Mouse (Mus musculus): ENCODE data around the gene Chaf1a. TPM values are rescaled to one million over a fixed set of nuclear protein-coding genes. Genes with fewer than 3 reads are reported as not detected.
"Not testable (repeated sequence)": the region's sequence is repeated elsewhere in the genome, so short reads cannot be mapped to it uniquely, and the experiment has no call there.

Gene Chaf1a
- polyA plus RNA-seq, 1 experiment from 2014 or later, result 22.0 TPM

- Histone ChIP-seq H3K4me2 (peak overlapping the region; percentile 78), H3K9ac (peak overlapping the region; percentile 78), H3K36me3 (peaks cover 37% of the 10 kb centered on the region), H3K4me3 (peak overlapping the region; percentile 77), H3K27me3 (replicated peaks) (no peaks in the 10 kb centered on the region), H3K4me1 (replicated peaks) (peaks cover 17% of the 10 kb centered on the region), H3K27ac (ENCODE audit: poor library complexity, severe bottlenecking) (peak overlapping the region; percentile 96), H3K9me3 (replicated peaks) (no peaks in the 10 kb centered on the region)
- ATAC-seq (ENCODE audit: insufficient number of reproducible peaks, low FRiP score), result peak; percentile 66
- WGBS, result 7% methylated on average over 22 of the region's 22 CpGs
These were observed 34.0 kb downstream of the Chaf1a start for GRCm38 (mm10) chr17:56074097-56074826.

DNA sequence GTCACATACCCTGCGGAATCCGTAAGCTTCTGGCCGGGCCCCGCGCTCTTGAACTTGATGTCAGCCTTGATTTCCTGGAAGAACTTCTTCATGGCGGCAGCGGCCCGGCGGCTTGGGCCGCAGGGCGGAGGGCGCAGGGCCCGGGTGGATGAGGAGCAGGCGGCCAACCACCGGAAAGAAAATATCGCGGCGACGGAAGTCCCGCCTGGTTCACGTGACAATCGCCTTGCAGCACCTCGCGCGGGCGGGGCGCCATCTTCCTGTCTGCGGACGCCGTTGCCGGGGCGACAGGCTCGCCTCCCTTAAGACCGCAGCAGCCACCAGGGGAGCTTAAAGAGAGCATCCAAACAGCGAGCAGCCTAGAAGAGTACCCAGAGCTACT lies 34.6 kb downstream of the Chaf1a start, which contains the start of gene Ubxn6:
Gene Ubxn6, minus strand, starts transcription at position 202 of the 382 bp plus-strand sequence.
- peak within 1 kb of the TSS; percentile 96 for H3K27ac ChIP-seq (ENCODE audit: poor library complexity, severe bottlenecking)
- WGBS, result under 1% methylated on average over 35 of the region's 35 CpGs
- H3K27me3 ChIP-seq (replicated peaks), result no peaks in the 10 kb centered on the region
- peaks cover 31% of the 10 kb centered on the region for H3K36me3 ChIP-seq
- ATAC-seq (ENCODE audit: insufficient number of reproducible peaks, low FRiP score), result peak; percentile 53
- peak within 1 kb of the TSS; percentile 78 for H3K4me2 ChIP-seq
- no peaks in the 10 kb centered on the region for H3K9me3 ChIP-seq (replicated peaks)
- H3K9ac ChIP-seq, result peak within 1 kb of the TSS; percentile 78
- H3K4me1 ChIP-seq (replicated peaks), result peaks cover 17% of the 10 kb centered on the region
- peak within 1 kb of the TSS; percentile 77 for H3K4me3 ChIP-seq

GRCm38 (mm10) chr17:56077523-56077922 lies 37.3 kb downstream of the Chaf1a start:
- no peak for ATAC-seq (ENCODE audit: insufficient number of reproducible peaks, low FRiP score)
- Histone ChIP-seq H3K27ac (ENCODE audit: poor library complexity, severe bottlenecking) (no peak overlapping the region), H3K4me2 (no peak overlapping the region), H3K9me3 (replicated peaks) (no peaks in the 10 kb centered on the region), H3K36me3 (peaks cover 12% of the 10 kb centered on the region), H3K4me3 (no peak overlapping the region), H3K9ac (no peak overlapping the region), H3K4me1 (replicated peaks) (peaks cover 36% of the 10 kb centered on the region), H3K27me3 (replicated peaks) (no peaks in the 10 kb centered on the region)
- WGBS, result 88% methylated on average over 5 of the region's 5 CpGs

DNA sequence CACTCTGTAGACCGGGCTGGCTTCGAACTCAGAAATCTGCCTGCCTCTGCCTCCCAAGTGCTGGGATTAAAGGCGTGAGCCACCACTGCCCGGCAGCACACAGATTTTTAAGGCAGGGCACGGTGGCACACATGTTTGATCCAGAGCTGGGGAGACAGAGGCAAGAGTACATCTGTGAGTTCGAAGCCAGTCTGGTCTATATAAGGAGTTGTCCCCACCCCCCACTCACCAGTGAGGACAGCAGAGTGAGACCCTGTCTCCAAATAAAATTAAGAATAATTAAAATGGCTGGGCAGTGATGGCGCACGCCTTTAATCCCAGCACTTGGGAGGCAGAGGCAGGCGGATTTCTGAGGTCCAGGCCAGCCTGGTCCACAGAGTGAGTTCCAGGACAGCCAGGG lies 38.1 kb downstream of the Chaf1a start:
- Histone ChIP-seq H3K36me3 (peaks cover 14% of the 10 kb centered on the region), H3K4me2 (peak overlapping the region; percentile 60), H3K4me1 (replicated peaks) (peaks cover 36% of the 10 kb centered on the region), H3K4me3 (peak overlapping the region; percentile 92), H3K27ac (ENCODE audit: poor library complexity, severe bottlenecking) (peak overlapping the region; percentile 58)
- WGBS, result 66% methylated on average over 9 of the region's 9 CpGs
- not testable (repeated sequence) for ATAC-seq (ENCODE audit: insufficient number of reproducible peaks, low FRiP score); H3K9me3 ChIP-seq (replicated peaks); H3K9ac ChIP-seq; H3K27me3 ChIP-seq (replicated peaks)

- under 1% methylated on average over 61 of the region's 61 CpGs for WGBS
- peak within 1 kb of the TSS; percentile 92 for H3K9ac ChIP-seq
- H3K36me3 ChIP-seq, result peaks cover 20% of the 10 kb centered on the region
- peak; percentile 93 for ATAC-seq (ENCODE audit: insufficient number of reproducible peaks, low FRiP score)
- peak within 1 kb of the TSS; percentile 93 for H3K4me2 ChIP-seq
- peaks cover 30% of the 10 kb centered on the region for H3K4me1 ChIP-seq (replicated peaks)
- no peaks in the 10 kb centered on the region for H3K9me3 ChIP-seq (replicated peaks)
- no peaks in the 10 kb centered on the region for H3K27me3 ChIP-seq (replicated peaks)
- H3K4me3 ChIP-seq, result peak within 1 kb of the TSS; percentile 92
- peak within 1 kb of the TSS; percentile 59 for H3K27ac ChIP-seq (ENCODE audit: poor library complexity, severe bottlenecking)
These were observed 38.9 kb downstream of the Chaf1a start, which contains the start of gene Hdgfl2 for GRCm38 (mm10) chr17:56078880-56079795. TSS of gene Hdgfl2 (plus strand) at chr17:56079634.

DNA sequence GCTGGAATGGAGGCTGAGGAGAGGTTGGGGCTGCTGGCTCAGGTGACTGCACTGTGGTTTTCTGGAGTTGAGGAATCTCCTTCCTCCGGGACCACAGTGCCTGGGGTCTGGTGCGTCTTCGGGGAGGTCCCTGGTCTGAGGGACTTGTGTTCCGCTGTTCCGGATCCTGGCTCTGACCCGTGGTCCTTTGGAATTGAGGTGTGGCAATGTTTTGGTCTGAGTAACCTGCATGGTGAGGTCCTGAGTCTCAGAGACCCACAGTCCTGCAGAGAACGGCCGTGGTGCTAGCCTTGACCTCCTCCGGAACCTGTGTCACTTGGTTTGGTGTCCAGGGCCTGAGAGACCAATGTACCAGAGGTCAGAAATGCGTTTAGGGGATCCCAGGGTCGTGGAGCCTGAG lies 39.7 kb downstream of the Chaf1a start:
- no peak for ATAC-seq (ENCODE audit: insufficient number of reproducible peaks, low FRiP score)
- peak overlapping the region; percentile 93 for H3K4me2 ChIP-seq
- peak overlapping the region; percentile 92 for H3K4me3 ChIP-seq
- H3K9me3 ChIP-seq (replicated peaks), result no peaks in the 10 kb centered on the region
- H3K27ac ChIP-seq (ENCODE audit: poor library complexity, severe bottlenecking), result peak overlapping the region; percentile 59; the same call in 1 of the 2 replicates
- peaks cover 27% of the 10 kb centered on the region for H3K4me1 ChIP-seq (replicated peaks)
- no peaks in the 10 kb centered on the region for H3K27me3 ChIP-seq (replicated peaks)
- H3K9ac ChIP-seq, result peak overlapping the region; percentile 92
- peaks cover 23% of the 10 kb centered on the region for H3K36me3 ChIP-seq
- WGBS, result under 1% methylated on average over 11 of the region's 11 CpGs

DNA sequence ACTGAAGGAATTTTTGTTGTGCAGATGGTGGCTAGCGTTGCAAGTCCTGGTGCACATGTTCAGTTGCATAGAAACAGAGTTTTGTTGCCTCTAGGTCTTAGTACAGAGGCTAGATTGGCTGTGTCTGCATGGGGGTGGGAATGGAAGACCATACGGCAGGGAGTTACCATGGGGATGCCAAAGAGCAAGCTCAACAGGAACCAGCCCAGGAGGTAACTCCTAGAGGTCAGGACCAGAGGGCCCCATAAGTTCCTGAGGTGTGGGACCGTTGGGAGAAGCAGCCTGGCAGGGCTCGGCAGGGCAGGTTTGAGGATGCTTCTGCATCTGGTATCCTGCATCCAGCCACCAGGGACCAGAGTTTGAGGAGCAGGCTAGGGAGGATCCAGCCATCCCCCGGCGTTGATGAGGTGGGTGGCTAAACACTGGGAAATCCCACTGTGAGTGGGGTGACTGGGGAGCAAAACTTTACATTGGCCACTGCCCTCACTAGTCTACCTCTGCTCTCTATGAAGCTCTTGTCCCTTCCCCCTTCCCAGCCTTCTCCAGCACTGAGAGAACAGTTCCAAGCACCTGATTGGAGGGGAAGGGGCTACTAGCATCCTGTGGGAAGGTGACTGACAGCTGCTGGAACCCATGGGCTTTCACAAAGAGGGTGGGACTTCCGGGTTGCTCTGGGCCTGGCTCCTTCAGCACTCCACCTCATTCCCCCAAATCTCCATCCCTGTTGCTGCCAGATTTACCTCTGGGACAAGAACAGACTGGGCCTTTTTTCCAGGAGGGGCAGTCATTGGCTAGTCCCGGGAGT lies 40.7 kb downstream of the Chaf1a start:
- 16% methylated on average over 8 of the region's 8 CpGs for WGBS
- H3K4me1 ChIP-seq (replicated peaks), result peaks cover 19% of the 10 kb centered on the region
- H3K36me3 ChIP-seq, result peaks cover 29% of the 10 kb centered on the region
- H3K9ac ChIP-seq, result peak overlapping the region; percentile 92
- ATAC-seq (ENCODE audit: insufficient number of reproducible peaks, low FRiP score), result no peak
- peak overlapping the region; percentile 92 for H3K4me3 ChIP-seq
- no peaks in the 10 kb centered on the region for H3K27me3 ChIP-seq (replicated peaks)
- H3K27ac ChIP-seq (ENCODE audit: poor library complexity, severe bottlenecking), result peak overlapping the region; percentile 17; the same call in 1 of the 2 replicates
- H3K4me2 ChIP-seq, result peak overlapping the region; percentile 93
- no peaks in the 10 kb centered on the region for H3K9me3 ChIP-seq (replicated peaks)

DNA sequence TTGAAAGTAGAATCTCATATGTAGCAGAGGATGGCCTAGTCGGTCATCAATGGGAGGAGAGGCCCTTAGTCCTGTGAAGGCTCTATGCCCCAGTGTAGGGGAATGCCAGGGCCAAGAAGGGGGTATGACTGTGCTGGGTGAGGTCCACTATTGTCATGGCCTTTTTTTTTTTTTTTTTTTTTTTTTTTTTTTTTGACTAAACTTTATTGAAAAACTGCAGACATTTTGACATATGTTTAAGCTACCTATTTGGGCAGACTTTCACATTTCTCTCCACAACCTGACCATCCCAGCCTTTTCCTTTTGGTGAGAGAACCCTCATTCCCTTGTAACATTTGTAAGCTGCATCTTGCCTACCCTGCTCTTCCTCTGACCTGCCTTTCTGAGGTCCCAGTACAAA lies 52.1 kb downstream of the Chaf1a start:
- H3K27me3 ChIP-seq (replicated peaks), result no peaks in the 10 kb centered on the region
- H3K9me3 ChIP-seq (replicated peaks), result no peaks in the 10 kb centered on the region
- no peak overlapping the region for H3K4me2 ChIP-seq
- H3K27ac ChIP-seq (ENCODE audit: poor library complexity, severe bottlenecking), result no peak overlapping the region
- 80% methylated on average over 1 of the region's 1 CpGs for WGBS
- H3K9ac ChIP-seq, result no peak overlapping the region
- H3K36me3 ChIP-seq, result peaks cover 69% of the 10 kb centered on the region
- no peaks in the 10 kb centered on the region for H3K4me1 ChIP-seq (replicated peaks)
- no peak for ATAC-seq (ENCODE audit: insufficient number of reproducible peaks, low FRiP score)
- no peak overlapping the region for H3K4me3 ChIP-seq

DNA sequence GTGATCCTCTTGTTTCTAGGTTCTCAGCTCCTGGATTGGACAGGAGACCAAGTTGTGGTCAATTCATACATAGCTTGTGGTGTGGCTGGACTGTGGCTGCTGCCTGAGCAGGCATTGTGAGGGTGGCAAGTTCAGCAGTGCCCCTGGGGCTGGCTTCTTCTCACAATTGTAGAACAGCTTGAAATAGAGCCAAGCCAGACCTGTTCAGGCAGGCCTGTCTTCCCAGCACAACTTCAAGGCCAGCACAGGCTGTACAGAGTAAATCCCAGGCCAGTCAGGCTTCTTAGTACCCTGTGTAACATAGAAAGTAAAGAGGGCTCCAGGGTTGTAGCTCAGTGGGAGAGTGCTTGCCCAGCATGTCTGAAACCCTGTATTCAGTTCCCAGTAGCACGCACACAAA lies 52.6 kb downstream of the Chaf1a start:
- ATAC-seq (ENCODE audit: insufficient number of reproducible peaks, low FRiP score), result no peak
- Histone ChIP-seq H3K4me2 (no peak overlapping the region), H3K4me3 (no peak overlapping the region), H3K36me3 (peaks cover 71% of the 10 kb centered on the region), H3K9ac (no peak overlapping the region), H3K9me3 (replicated peaks) (no peaks in the 10 kb centered on the region), H3K27ac (ENCODE audit: poor library complexity, severe bottlenecking) (no peak overlapping the region), H3K27me3 (replicated peaks) (no peaks in the 10 kb centered on the region), H3K4me1 (replicated peaks) (no peaks in the 10 kb centered on the region)
- WGBS, result 90% methylated on average over 1 of the region's 1 CpGs

- Histone ChIP-seq H3K27me3 (replicated peaks) (no peaks in the 10 kb centered on the region), H3K27ac (ENCODE audit: poor library complexity, severe bottlenecking) (no peak overlapping the region), H3K36me3 (peaks cover 83% of the 10 kb centered on the region), H3K9me3 (replicated peaks) (no peaks in the 10 kb centered on the region), H3K4me3 (no peak overlapping the region), H3K4me1 (replicated peaks) (no peaks in the 10 kb centered on the region), H3K9ac (no peak overlapping the region), H3K4me2 (no peak overlapping the region)
- 92% methylated on average over 12 of the region's 12 CpGs for WGBS
- no peak for ATAC-seq (ENCODE audit: insufficient number of reproducible peaks, low FRiP score)
These were observed 56.6 kb downstream of the Chaf1a start for GRCm38 (mm10) chr17:56096883-56097282.
